Mouse (Mus musculus) erythroblast, embryonic 14.5 days (primary cell): ENCODE measurements around the gene Ttc7.

Experiments
- GATA1 ChIP-seq: IDR thresholded peaks from 2 replicates; pipeline ENCODE4 v1.6.1; 2012; ENCODE audit warnings: low read length, inconsistent platforms, mixed read lengths
- TAL1 ChIP-seq: IDR thresholded peaks from 3 replicates; pipeline ENCODE4 v1.6.1; 2012; ENCODE audit warnings: low read length, inconsistent platforms, mixed read lengths

DNA sequence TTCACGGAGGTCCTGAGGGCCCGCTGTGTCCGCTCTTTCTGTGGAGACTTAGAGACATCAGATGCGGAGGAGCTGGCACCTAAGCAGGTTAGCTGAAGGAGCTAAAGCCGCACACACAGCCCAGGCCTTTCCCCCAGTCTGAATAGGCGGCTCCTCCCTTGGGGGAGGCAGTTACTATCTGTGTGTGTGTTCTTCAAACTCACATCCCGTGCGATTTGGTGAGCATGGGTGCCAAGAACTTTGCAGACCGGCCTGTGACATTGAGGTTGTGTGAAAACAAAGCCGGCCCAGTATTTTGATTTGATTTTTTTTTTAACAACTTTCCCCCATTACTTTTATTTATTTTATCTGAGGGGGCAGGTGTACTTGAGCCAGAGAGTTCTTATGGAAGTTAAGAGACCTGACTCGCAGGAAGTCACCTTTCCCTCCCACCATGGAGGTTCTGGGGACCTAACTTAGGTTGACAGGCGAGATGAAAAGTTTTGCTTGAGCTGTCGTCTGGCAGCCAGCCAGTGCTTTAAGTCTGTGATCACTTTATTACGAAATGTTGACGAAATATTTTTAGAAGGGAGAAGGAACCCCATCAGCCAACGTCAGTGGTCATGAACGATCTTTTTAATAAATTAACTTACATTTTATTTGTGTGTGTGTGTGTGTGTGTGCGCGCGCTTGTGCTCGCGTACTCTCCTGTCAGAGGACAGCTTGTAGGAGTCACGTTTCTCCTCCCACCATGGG lies 3.2 kb downstream of the Ttc7 start:
- TF ChIP-seq GATA1 (no peak), TAL1 (no peak)
